Mouse (Mus musculus) CD8-positive naive resting alpha-beta T cell, adult 2 months (primary cell): ENCODE data around the gene Mettl4.
A peak's percentile ranks its signal among the peaks of the same experiment; 100 is the strongest.
"Not testable (repeated sequence)": the region's sequence is repeated elsewhere in the genome, so short reads cannot be mapped to it uniquely, and the experiment has no call there.

Source experiments
- DNase-seq, 2 experiments: peaks; one replicate each; pipeline ENCODE4 v3.0.0; 2022; ENCODE audit warnings: low read depth in 2 of 2, low spot score in 2 of 2

Gene Mettl4

DNA sequence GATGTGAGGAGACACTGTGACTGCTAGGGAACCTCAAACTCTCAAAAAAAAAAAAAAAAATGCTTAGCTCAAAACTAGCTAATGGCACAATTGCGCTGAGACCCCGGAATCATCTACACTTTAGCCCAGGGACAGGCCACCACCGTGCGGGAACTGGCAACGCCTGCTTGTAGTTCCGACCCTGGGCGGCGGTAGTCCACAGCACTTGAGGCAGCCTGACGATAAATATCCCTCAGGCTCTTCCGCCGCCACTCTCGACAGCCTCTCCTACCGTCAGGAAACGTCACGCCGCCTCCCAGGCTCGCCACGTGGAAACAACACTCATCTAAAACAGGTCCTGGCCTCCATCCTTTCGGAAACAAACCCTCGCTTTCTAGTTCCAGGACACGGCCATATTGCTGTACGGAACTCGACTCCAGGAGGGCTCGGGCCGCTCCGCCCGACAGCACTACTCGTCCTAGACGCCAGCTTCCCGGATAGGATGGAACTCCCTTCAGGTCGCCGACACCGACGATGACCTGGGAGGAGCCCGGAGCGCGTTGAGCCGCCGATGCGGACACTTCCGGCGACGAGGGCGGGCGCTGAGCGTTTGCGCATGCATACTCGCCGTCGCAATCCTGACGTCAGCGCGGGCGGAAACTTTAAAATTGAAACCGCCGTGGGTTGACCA lies at the start of gene Mettl4:
TSS of gene Mettl4 (minus strand) at position 554 of the 670 bp plus-strand sequence.
- DNase-seq: peak; percentile 78 to 82

DNA sequence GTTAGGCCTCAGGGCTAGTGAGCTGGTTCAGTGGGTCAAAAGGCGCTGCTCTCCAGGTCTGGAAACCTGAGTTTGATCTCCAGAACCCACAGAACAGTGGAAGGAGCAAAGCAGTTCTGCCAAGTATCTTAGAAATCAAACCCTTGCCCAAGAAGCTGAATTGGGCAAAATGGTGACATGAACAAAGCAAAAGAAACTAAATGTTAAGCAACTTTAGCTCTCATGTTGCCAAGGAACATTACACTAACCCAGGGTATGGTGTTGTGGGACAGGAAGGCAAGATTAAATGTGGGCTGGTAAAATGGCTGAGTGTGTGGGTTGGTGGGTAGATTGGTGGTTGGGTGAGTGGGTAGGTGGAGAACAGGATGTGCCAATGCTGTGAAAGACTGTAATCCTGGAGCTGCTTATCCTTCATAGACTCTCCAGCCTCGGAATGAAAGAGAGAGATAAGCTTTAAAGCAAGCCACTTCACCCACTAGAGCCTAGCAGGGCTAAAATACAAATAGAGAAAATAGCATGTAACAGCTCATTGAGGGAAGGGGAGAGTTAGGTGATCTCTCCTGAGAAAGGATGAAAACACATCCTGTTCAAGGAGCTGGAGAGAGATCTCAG lies 29.2 kb upstream of the Mettl4 start:
- DNase-seq: no peak

DNA sequence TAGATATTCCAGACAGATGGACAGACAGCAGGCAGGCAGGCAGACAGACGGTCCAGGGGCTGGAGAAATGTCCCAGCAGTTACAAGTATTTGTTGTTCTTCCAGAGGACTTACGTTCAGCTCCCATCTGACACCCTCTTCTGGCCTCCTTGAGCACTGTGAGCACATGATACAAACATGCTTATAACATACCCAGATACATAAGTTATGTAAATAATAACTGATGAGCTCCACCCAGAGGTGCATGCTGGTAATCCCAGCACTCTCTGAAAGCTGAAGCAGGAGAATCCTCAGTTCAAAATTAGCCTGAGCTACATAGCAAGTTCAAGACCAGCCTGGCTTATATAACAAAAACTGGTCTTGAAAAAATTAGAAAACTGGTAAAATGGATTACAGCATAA lies 18.7 kb upstream of the Mettl4 start:
- no peak for DNase-seq

DNA sequence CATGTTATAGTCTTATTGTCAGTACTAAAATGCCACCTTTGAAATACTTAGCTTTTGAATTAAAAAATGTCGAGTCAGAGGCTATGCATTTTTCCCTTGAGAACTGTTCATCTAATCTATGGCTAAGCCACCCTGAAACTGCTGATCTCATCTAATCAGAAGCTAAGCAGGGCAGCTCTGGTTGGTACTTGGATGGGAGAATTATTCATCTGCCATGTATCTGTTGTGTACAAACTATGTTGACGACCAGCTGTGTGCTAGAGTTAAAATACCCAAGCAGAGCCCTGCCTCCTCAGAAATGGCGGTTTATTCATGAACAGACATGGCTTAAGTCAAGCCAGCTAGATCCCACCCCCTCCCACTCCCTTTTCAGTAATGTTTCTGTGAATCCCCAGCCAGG lies 14.9 kb upstream of the Mettl4 start:
- DNase-seq: no peak

DNA sequence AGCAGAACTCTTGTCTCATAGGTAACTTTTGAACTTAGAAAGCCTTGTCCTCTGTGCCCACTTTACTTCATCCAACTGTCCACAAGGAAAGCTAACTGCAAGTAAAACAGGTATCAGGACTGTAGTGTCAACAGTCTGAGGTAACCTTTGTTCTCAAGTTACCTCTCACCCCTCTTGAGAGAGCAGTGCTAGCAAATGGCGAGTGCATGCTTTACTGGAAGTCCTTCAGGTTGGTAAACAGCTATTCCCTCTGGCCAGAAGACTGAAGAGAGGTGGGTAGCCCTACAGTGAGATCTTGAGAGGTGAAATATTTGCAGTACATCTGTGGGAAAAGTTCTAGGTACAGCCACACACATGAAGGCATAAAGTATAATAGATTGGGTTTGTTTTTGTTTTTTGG lies 14.2 kb upstream of the Mettl4 start:
- no peak for DNase-seq

DNA sequence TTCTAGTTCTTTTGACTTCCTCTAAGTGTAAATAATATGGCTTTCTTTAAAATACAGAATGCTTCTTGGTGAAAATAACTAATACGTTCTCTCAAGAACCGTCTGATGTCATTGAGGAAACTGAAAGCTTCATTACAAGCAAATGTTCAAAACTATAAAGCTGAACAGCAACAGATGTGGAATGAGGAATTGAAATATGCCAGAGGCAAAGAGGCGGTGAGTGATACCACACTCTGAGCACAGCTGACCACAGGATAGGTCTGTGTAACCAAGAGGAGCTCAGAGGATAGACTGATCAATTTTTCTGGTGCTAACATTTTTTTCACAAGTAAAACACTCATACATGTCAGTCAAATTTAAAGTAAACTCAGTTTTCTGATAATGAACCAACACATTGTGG lies 12.6 kb upstream of the Mettl4 start:
- DNase-seq: no peak

DNA sequence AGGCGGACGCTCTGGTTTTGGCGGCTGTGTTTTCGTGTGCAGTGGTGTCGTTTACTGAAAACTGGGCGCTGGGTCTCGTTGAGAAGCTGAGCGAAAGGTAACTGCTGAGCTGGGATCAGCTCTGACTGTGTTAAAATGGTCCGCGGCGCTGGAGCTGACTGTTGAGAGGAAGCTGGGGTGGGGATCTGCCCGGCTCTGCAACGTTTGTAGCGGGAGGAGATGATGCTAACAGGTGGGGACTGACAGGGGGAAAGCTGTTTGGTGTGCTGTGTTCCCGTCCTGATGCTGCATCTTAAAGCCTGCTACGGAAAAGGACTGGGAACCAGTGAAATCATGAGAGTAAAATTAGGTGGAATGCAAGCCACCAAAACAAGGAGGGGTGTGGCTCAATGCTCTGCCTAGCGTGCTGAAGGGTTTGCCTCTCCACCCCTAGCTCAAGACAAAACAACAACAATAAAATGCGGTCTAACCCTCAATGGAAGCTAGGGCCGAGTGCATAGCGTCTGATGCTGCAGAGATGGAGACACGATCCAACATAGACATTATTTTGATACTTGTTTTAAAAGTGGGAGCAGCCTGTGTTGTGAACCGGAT lies 414 bp upstream of the Mettl4 start:
- DNase-seq: no peak

DNA sequence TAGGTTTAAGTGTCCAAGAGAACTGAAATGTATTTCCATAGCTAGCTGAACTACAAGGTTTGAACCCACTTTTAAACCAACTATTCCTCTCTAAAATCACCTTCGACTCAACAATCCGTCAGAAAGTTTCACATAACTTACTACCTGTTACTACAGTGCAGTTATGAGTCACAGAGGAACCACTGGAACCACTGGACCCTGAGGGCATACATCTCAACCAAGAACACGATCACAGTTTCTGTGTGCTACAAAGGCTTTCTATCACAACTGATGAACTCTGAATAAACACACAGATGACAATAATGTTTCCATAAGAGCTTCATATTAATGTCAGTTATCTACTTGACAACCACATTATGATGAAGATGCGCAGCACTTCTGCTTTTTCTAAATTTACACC lies 11.6 kb downstream of the Mettl4 start:
- DNase-seq: no peak

DNA sequence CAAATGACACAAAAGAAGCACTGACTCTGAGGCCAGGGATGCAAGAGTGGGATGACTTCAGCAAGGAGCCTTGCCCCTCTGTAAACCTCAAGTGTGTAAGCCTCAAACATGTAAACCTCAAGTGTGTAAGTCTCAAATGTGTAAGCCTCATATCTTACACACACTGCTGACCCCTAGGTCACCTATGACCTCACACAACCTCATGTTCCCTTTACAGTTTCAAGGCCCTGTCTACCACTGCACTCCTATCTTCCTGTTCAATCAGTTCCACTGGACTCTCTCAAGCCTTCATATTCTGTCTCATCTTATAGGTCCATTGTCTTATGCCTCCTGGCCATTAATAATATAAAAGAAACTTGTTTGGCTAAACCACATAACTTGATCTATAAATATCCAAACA lies 13.9 kb downstream of the Mettl4 start:
- DNase-seq: no peak

DNA sequence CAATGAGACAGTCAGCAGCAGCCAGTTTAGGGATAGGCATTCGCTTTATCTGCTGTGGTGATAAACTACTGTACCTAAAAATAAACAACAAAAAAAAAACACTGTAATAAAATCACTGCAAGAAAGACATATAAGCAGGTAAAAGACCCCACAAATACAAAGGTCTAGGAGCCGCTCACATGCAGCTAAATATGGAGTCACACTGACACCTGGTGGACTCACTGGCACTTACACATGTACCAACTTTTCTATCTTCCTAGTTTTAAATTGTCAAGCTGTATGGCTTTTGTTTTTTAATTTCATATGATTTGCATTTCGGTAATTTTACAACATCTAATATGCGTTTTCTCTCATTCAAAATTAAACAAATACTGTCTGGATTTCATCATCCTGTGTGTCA lies 14.4 kb downstream of the Mettl4 start:
- DNase-seq: no peak

DNA sequence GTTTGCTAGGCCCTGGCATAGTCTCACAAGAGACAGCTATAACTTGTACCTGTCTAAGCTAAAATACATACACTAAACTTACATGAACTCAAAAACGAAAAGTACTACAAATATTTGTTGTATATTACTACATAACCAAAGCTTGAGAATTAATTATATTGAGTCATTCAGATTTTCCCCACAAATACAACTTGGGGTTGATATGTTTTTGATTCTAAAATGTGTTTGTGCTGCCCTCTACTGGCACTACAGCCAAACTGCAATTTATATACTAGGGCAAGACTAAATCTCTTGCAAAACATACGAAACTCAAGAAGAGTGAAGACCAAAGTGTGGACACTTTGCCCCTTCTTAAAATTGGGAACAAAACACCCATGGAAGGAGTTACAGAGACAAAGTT lies 19.4 kb downstream of the Mettl4 start:
- DNase-seq: not testable (repeated sequence)

DNA sequence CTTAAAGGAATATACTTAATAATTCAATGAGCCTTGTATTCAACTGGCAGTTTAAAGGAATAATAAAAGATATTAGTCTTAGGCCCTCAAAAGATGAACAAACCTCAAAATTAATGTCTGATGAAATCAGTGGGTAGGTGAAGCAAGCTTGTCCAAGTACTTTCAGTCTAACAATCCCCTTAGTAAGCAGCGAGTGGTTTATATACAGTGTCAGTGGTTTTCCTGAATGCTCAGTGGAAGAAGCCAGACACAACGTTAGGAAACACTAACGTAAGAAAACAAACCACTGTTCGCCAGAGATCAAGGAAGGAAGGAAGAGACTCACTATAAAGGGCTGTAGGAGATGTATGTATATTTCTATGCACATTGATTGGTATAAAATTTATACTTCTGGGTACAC lies 23.1 kb downstream of the Mettl4 start:
- DNase-seq: no peak

DNA sequence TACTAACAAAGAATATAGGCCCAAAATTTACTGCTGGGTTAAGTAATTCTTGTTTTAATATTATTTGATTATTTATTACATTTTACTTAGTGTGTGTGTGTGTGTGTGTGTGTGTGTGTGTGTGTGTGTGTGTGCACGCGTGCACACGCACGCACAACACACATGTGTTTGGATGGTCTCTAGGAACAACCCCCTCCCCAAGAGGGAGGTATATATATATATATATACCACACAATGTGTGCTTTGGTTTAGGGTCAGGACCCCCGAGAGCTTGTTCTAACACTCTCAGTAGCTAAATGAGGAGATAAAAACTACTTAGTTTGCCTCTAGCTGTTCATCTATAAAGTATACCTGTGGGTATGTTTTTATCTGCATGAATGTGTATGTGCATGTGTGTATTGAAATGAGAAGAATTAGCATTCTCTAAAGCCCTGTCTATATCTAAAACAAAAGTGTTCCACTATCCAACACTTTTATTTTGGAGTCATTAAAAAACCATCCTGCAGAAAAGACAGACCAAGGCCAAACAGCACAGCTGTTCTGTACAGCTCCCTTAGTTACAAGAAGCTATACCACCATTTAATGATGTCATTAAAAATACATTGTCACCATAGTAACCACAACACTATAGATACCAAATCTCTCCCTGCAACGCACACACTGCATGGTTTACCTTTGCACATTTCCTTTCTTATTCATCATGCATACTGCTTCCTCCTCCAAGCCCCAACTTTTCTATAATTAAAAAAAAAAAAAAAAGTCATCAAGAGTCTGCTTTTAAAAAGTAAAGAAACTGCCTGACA lies 76.1 kb downstream of the Mettl4 start:
- no peak for DNase-seq
